Mouse (Mus musculus) adrenal gland, postnatal 14 days (tissue): ENCODE results near the gene Castor1. TPM values are rescaled to one million over a fixed set of nuclear protein-coding genes. Genes with fewer than 3 reads are reported as not detected.

Source experiments
- DNase-seq: peaks from one replicate; pipeline ENCODE4 v3.0.0; 2021; ENCODE audit warnings: mixed read lengths
- total RNA-seq: library from RNA; stranded (reverse); gene quantifications from 2 replicates; pipeline ENCODE4 v1.2.3, GENCODE M21; 2021

Castor1 gene
- total RNA-seq, 1 experiment from 2014 or later, result 6.1 TPM

- DNase-seq, result no peak
These were observed 17.1 kb downstream of the Castor1 start for GRCm38 (mm10) chr11:4235052-4235655.

GRCm38 (mm10) chr11:4235665-4236545 is 17.9 kb downstream of the Castor1 start, which contains the start of gene Osm:
TSS of gene Osm (plus strand) at chr11:4236420.
- no peak for DNase-seq

- DNase-seq, result no peak
These were observed 18.6 kb downstream of the Castor1 start for GRCm38 (mm10) chr11:4236546-4237067.

GRCm38 (mm10) chr11:4237389-4237912 is 19.4 kb downstream of the Castor1 start:
- no peak for DNase-seq

- no peak for DNase-seq
These were observed 20.1 kb downstream of the Castor1 start for GRCm38 (mm10) chr11:4238167-4238566.

- DNase-seq, result no peak
These were observed 21.7 kb downstream of the Castor1 start for GRCm38 (mm10) chr11:4239691-4240090.

GRCm38 (mm10) chr11:4240151-4240550 is 22.1 kb downstream of the Castor1 start:
- DNase-seq, result no peak

GRCm38 (mm10) chr11:4241180-4241579 is 23.2 kb downstream of the Castor1 start:
- DNase-seq, result no peak

GRCm38 (mm10) chr11:4246126-4246525 is 28.1 kb downstream of the Castor1 start:
- no peak for DNase-seq

GRCm38 (mm10) chr11:4246623-4247022 is 28.6 kb downstream of the Castor1 start:
- DNase-seq, result no peak

GRCm38 (mm10) chr11:4247201-4247959 is 29.4 kb downstream of the Castor1 start:
- no peak for DNase-seq

GRCm38 (mm10) chr11:4249151-4249550 is 31.1 kb downstream of the Castor1 start:
- no peak for DNase-seq

- DNase-seq, result no peak
These were observed 32.3 kb downstream of the Castor1 start for GRCm38 (mm10) chr11:4250290-4250689.

- no peak for DNase-seq
These were observed 33.4 kb downstream of the Castor1 start for GRCm38 (mm10) chr11:4251376-4251775.

- DNase-seq, result no peak
These were observed 34.9 kb downstream of the Castor1 start for GRCm38 (mm10) chr11:4252886-4253285.

- no peak for DNase-seq
These were observed 39.0 kb downstream of the Castor1 start, which contains the start of gene Lif for GRCm38 (mm10) chr11:4256846-4257607. TSS of gene Lif (plus strand) at chr11:4257557.

- DNase-seq, result no peak
These were observed 39.7 kb downstream of the Castor1 start for GRCm38 (mm10) chr11:4257756-4258155.

- DNase-seq, result peak; percentile 85
These were observed 40.6 kb downstream of the Castor1 start for GRCm38 (mm10) chr11:4258657-4259082.

- peak; percentile 73 for DNase-seq
These were observed 42.6 kb downstream of the Castor1 start for GRCm38 (mm10) chr11:4260463-4261187.

GRCm38 (mm10) chr11:4261188-4261494 is 43.1 kb downstream of the Castor1 start:
- DNase-seq, result peak; percentile 82

- DNase-seq, result peak; percentile 57
These were observed 43.9 kb downstream of the Castor1 start for GRCm38 (mm10) chr11:4261969-4262368.
